Mouse (Mus musculus) thymus, adult 2 months (tissue): ENCODE measurements at regions not wholly inside any gene's neighbourhood (a gene's known extent, or its start where the extent isn't known, plus 50 kb on each side); places are given as distances from the start of the nearest gene placed in this dataset.

Source experiments
- CTCF ChIP-seq: fragments of 200-500 bp; IDR thresholded peaks from 2 replicates; pipeline ENCODE4 v1.5.1; 2012; ENCODE audit warnings: mild to moderate bottlenecking, control low read depth, low read length, moderate library complexity, borderline replicate concordance; ENCODE audit not compliant: control insufficient read depth, poor library complexity, insufficient read depth; ENCODE audit errors: extremely low read depth
- POLR2A ChIP-seq: fragments of 200-500 bp; IDR thresholded peaks from 2 replicates; pipeline ENCODE4 v1.6.1; 2012; ENCODE audit warnings: mild to moderate bottlenecking, low read length, control low read depth, moderate library complexity; ENCODE audit not compliant: control insufficient read depth, poor library complexity, insufficient read depth; ENCODE audit errors: extremely low read depth

- no peak for TF ChIP-seq CTCF
- no peak for TF ChIP-seq POLR2A
These were observed 165.1 kb upstream of the Serpine2 start for GRCm38 (mm10) chr1:80025863-80026616.
